Mouse (Mus musculus): ENCODE measurements around the gene H2-DMb2.

The H2-DMb2 gene

DNA sequence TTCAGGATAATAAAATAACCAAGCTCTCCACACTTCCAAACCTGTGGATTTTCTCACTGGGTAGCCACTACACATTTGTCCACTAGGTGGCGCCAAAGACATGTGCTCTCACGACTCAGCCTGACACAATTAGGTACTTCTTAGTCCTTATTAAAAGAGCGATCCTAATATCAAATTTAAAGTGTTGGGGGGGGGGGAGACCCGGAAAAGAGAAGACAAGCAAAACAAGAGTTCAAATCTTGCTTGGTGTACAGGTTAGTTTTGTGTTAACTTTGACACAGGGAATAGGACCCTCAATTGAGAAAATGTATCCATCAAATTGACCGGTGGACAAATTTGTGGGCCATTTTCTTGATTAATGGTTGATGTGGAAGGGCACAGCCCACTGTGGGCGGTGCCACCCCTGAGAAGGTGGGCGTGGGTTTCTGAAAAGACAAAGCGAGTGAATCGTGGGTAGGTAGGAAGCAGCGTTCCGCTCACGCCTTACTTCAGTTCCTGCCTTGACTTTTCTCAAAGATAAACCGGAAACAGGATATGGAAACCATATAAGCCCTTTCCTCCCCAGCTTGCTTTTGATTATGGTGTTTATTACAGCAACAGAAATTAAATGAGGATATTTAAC lies 27.9 kb downstream of the H2-DMb2 start:
- CTCF ChIA-PET: interaction anchor here (0.6 to 2.2 kb wide), 7 partner anchors 34 to 215 kb away, joined by 3 to 15 read pairs (median 6); no protein-coding TSS in a partner anchor

DNA sequence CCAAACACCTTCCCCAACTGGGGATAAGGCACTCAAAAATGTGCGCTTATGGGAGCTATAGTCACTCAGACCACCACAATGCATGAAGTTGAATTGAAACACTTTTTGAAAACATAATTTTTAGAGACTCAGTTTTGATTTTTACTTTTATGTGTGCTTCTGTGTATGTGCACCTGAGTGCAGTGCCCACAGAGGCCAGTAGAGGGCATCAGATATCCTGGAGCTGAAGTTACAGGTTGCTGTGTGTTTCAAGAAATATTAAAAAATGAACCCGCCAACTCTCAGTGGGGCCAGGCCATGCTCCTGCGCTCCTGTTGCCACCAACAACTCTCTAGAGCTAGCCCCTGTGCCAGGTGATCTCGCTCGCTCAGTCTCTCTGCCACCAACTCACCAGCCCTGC lies 29.4 kb downstream of the H2-DMb2 start:
- CTCF ChIA-PET: interaction anchor here (0.7 kb wide), 1 partner anchor 42 kb away, joined by 3 read pairs; no protein-coding TSS in a partner anchor

DNA sequence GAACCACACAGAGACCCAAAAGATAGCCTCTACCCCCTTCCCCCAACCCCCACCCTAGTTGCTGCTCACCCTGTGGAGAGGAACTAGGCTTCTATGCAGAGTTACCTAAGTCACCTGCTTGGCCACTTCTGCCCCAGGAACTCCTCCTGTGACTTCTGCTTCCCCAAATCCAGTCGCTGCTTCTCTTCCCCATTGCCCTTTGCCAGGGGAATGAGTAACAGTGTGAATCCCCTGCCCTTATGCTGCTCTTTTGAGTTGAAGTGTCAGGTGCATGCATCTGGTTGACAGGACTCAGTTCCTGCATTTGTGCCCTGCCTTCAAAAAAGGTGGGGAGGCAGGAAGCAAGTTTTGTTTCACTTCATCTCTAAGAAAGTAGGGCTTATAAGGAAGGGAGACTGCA lies 31.0 kb downstream of the H2-DMb2 start:
- CTCF ChIA-PET: no interaction called here

DNA sequence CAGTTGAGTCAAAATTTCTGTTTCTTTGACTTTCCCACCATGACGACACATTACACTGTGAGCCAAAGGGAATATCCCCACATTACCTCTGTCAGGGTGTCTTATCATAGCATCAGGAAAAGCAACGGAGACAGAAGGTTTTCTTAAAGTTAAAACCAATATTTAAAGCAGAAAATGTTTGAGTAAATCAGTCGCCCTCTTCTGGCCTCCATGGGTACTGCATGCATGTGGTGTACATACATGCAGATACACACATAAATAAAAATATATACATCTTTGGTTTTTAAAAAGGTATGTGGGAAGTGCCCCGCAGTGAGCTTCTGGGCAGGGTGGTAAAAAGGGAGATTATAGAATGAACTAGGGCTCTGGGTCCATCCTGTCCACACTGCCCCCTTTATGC lies 34.1 kb downstream of the H2-DMb2 start:
- CTCF ChIA-PET: no interaction called here

DNA sequence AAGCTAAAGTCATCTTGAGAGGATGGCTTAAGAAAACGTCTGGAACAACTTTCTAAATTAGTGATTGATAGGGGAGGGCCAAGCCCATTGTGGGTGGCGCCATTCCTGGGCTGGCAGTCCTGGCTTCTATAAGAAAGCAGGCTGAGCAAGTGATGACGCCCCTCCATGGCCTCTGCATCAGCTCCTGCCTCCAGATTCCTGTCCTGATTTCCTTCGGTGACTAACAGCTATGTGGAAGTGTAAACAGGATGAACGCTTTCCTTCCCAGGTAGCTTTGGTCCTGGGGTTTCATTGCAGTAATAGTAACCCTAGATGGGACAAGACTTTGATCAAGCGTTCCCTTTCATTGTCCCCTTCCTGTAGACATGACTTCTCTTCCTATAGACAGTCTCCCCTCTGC lies 35.9 kb downstream of the H2-DMb2 start:
- CTCF ChIA-PET: interaction anchor here (0.7 kb wide), 2 partner anchors 104 to 156 kb away, joined by 3 to 7 read pairs; no protein-coding TSS in a partner anchor

DNA sequence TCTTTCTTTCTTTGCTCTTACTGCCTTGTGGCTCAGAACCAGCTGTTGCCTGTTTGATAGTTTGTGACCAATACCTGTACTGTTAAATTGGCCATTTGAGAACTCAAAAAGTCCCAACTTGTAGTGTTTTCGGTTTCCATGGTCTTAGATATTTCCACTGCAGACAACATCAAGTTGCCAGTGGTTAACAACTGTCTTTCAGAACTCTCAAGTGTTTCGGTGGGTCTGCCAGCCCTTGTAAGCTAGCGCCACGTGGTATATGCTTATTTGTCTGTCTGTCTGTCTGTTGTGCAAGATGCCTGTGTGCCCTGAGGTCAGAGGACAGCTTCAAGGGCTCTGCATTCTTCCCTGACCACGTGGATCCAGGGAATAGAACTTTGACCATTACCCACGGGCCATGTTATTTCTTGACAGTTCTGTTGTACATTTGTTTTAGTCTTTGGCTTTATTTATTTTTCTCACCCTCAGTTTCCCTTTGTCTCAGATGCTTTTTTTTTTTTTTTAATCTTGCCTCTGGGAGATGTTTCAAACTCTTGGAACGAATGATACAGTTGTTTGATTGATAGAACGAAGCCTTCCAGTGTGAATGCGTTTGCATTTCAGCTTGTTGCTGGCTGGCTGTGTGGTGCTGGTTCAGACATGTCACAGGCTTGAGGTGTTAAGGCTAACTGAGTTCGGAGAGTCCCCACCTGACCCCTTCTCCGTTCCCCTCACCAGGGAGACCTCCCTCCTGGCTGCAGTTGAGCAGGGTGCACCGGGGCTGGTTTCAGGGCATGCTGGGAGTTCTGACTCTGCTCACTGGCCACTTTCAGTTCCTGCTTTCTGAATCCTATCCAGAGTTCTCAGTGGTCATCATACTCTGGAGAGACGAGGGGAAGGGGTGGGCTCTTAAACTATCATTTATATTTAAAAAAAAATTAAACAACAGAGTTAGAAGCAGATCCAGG lies 37.1 kb downstream of the H2-DMb2 start:
- CTCF ChIA-PET: no interaction called here

DNA sequence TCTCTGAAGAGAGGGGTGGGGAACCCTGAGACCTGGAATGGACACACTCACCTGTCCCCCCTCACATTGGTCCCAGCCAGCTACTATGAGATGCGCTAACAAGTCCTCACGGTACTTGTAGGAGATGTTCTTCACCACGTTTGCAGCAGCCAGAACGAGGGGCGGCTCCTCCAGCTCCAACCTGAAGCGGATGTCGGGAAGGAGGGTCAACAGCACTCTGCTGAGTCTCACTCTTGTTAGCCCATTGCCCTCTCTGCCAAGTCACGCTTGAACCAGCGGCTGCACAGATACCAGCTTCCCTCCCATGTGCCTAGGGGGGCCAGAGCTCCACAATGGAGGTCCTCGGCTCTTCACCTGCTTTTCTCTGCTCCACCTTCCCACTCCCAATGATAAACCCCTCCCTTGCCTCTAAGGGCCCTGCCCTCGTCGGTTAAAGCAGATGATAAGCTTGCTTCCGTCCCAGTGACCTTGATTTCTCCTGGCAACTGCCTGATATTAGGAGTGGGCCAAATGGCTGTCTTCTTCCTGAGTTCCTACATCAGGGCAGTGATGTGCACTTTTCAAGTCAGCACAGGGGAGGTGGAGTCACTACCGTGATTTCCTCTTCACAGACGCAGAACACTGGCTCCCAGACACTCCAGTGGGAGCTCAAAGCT lies 40.6 kb downstream of the H2-DMb2 start:
- CTCF ChIA-PET: interaction anchor here (1.2 kb wide), 1 partner anchor 105 kb away, joined by 4 read pairs; no protein-coding TSS in a partner anchor

DNA sequence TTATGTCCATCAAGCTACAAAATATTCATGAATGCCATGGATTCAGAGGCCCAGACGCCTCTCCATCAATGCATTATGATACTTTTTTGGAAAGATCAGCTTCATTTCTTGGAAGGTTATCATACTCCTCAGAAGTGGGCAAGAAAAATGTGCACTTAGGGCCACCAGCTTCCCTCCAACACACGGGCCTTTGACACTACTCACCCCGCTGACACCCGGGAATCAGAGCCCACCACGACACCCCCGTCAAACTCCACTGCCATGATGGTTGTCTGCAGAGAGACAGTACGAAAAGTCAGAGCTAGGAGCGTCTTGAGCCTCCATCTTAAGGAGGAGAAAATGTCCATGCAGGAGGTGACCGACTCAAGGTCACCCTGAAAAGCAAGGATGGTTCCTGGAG lies 42.4 kb downstream of the H2-DMb2 start:
- CTCF ChIA-PET: no interaction called here

DNA sequence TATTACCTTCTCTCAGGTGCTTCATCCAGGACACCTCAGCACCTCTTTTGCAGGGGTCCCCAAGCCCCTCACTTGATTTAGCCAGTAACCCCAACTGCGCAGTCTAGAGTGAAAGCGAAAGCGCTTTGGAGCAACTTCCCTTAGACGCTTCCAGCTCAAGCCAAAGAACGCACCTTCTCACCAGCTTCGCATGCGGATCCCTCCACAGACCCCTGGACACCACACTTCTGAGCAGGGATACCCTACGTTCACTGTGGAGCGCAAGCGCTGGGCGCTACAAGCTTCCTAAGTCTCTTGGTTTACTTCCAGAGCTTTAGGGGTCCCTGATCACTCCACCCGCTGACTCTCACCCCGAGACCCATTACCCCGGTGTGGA lies 43.8 kb downstream of the H2-DMb2 start:
- CTCF ChIA-PET: interaction anchor here (0.8 to 1.2 kb wide), 3 partner anchors 9 to 18 kb away, joined by 3 read pairs; no protein-coding TSS in a partner anchor

DNA sequence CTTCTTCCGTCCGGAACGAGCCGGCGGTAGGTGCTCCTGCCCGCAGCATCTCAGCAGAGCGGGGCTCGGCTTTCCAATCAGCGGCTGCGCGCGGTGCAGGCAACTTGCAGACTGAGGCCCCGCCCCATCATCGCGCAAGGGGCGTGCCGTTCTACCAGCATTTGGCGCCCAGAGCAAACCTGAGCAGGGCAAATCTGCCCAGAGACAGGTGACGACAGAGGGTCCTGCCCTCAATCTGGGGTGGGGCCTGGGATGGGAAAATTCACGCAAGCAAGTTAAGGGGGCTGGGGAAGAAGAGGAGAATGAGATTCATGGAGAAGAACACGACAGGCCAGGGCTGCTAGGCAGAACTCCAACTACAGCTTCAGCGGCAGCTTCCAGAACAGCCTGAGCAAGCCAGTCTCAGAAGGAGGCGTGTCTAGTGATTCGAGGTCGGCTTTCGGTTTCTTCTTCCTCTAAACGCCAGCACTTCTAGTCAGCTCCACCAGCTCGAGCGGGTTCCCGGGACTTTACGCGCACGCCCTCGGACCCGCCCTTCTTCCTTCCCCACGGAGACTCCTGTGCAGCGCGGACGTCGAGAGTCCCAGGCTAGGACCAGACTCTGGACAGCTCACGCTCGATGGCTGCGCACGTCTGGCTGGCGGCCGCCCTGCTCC lies 44.3 kb downstream of the H2-DMb2 start, which contains the start of the genes Tap1 and Psmb9:
Tap1 (plus strand) TSS at position 293 of the 656 bp plus-strand sequence.
Psmb9 (minus strand) TSS at position 504 of the 656 bp plus-strand sequence.
- CTCF ChIA-PET: interaction anchor here (0.6 to 1.1 kb wide), 2 partner anchors 9 to 218 kb away, joined by 3 read pairs; no protein-coding TSS in a partner anchor

DNA sequence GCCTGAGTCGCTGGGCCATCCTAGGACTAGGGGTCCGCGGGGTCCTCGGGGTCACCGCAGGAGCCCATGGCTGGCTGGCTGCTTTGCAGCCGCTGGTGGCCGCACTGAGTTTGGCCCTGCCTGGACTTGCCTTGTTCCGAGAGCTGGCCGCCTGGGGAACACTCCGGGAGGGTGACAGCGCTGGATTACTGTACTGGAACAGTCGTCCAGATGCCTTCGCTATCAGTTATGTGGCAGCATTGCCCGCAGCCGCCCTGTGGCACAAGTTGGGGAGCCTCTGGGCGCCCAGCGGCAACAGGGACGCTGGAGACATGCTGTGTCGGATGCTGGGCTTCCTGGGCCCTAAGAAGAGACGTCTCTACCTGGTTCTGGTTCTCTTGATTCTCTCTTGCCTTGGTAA lies 44.9 kb downstream of the H2-DMb2 start:
- CTCF ChIA-PET: interaction anchor here (0.6 kb wide), 1 partner anchor 218 kb away, joined by 3 read pairs; no protein-coding TSS in a partner anchor

DNA sequence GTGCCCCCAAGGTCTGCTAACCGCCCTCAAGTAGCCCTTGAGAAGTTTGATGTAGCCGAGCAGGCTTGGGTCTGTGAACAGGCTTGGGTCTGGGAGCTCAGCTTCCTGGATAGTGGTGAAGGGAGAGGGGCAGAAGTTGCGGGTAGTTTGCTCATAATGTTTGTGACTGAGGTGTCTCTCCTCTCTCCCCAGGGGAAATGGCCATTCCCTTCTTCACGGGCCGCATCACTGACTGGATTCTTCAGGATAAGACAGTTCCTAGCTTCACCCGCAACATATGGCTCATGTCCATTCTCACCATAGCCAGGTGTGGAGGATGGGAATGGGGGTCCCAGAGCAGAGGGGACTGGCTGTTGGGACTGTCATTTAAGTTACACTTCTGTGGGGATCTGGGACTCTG lies 45.9 kb downstream of the H2-DMb2 start:
- CTCF ChIA-PET: interaction anchor here (0.7 kb wide), 1 partner anchor 157 kb away, joined by 4 read pairs; no protein-coding TSS in a partner anchor

DNA sequence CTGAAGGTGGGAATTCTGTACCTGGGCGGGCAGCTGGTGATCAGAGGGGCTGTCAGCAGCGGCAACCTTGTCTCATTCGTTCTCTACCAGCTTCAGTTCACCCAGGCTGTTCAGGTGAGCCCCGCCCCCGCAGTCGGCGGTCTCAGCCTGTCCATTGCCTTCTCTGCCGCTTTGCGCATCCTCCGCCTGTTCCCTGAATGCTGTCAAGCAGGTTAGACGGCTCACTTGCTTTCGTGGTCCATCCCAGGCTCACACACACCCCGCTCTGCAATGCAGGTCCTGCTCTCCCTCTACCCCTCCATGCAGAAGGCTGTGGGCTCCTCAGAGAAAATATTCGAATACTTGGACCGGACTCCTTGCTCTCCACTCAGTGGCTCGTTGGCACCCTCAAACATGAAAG lies 49.7 kb downstream of the H2-DMb2 start:
- CTCF ChIA-PET: interaction anchor here (0.6 kb wide), 1 partner anchor 44 kb away, joined by 3 read pairs; no protein-coding TSS in a partner anchor

DNA sequence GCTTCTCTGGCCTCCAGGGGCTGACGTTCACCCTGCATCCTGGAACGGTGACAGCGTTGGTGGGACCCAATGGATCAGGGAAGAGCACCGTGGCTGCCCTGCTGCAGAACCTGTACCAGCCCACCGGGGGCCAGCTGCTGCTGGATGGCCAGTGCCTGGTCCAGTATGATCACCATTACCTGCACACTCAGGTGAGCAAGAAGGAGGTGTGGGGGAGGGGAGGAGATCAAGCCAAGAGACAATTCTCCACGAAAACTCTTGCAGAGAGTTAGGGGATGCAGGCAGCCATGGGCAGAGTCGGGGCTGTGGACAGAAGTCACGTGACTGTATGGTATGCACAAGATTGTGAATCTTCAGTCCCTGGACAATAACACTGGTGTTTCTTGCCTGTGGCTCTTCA lies 50.4 kb downstream of the H2-DMb2 start:
- CTCF ChIA-PET: no interaction called here

DNA sequence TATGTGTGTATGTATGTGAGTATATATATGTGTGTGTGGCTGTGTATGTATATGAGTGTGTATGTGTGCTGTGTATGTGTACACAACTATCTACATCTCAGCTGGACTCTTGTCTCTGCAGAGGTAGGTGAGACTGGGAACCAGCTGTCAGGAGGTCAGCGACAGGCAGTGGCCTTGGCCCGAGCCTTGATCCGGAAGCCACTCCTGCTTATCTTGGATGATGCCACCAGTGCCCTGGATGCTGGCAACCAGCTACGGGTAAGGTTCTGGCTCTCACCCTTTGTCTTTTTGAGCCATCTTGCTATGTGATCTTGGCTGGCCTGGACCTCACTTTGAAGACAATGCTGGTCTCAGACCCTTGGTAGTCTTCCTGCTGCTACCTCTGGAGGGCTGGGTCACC lies 51.6 kb downstream of the H2-DMb2 start:
- CTCF ChIA-PET: interaction anchor here (0.9 kb wide), 1 partner anchor 25 kb away, joined by 4 read pairs; no protein-coding TSS in a partner anchor

DNA sequence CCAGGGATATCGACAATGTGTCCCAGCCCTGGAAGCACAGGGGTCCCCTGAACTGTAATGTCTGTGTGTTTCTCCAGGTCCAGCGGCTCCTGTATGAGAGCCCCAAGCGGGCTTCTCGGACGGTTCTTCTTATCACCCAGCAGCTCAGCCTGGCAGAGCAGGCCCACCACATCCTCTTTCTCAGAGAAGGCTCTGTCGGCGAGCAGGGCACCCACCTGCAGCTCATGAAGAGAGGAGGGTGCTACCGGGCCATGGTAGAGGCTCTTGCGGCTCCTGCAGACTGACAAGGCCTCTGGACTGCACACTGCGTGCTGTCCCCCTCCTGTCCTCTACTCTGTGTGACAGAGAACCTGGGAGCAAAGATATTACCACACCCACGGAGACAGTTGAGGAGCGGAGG lies 53.4 kb downstream of the H2-DMb2 start:
- CTCF ChIA-PET: interaction anchor here (0.6 to 1.2 kb wide), 2 partner anchors 10 to 970 kb away, joined by 3 to 8 read pairs; partner anchors contain the start of gene Tap1

DNA sequence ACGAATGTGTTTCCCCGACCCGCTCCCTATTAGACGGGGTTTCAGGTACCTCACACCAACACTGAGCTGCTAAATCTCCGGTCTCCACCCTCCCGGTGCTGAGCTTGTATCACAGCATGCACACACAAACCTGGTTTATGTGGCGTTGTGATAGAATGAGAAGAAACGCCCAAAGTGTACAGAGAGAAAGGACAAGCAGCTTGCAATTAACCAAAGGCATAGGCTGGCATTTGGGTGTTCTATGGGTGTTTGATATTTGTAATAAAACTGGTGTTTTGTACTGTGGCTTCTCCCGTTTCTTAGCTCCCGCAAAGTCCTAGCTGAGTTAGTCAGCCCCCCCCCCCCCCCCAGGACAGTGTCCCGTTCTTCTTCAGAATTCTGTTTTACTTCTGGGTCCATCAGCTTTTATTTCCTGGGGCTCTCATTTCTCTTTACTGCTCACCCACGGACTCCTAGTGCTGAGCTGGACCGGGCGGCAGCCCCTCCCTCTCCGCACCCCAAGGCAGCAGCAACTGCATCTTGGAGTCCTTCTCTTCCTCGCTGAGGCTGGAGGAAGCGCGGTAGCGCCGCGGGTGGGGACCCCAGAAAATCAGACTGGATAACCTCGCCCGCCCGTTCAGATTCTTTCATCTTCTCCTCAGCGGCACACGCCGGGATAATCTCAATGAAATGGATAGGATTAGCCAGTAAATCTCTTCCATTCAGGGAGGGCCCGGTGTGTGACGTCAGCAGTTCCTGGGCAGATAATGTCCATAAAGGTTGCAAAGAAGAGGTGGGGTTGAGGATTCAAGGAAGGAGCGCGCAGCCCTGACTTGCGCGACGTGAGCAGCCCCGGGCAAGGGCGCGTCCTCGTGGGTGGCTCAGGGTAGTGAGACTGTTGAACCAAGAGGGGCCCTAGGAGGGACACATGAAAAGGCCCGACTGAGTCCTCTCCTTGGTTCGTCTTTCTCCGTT lies 54.1 kb downstream of the H2-DMb2 start, which contains the start of gene Psmb8:
Psmb8 (plus strand) TSS at position 781 of the 954 bp plus-strand sequence.
- CTCF ChIA-PET: interaction anchor here (0.6 to 1.0 kb wide), 2 partner anchors 13 to 969 kb away, joined by 7 to 8 read pairs; no protein-coding TSS in a partner anchor

DNA sequence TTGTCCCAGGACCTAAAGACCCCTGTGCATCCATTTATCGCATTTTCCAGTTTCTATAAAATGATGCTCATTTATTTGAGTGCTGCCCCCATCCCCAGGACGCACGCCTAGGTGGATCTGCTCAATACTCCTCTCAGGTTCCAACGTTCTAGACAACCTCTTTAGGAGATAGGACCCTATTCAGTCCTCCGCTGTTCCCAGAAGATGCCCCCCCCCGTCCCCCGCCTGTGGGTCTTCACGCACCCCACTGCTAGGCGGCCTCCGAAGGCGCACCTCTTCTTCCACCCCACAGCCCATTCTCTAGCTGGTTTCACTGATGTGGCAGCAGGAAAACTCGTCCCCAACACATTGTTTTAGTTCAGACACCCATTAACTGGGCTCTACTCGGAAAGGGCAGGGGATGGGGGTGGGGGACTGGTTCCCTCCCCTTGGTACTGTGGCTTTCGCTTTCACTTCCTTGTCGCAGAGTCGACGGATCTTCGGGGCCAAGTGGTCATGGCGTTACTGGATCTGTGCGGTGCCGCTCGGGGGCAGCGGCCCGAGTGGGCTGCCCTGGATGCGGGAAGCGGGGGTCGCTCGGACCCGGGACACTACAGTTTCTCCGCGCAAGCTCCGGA lies 54.9 kb downstream of the H2-DMb2 start:
- CTCF ChIA-PET: interaction anchor here (1.0 kb wide), 1 partner anchor 13 kb away, joined by 7 read pairs; no protein-coding TSS in a partner anchor

DNA sequence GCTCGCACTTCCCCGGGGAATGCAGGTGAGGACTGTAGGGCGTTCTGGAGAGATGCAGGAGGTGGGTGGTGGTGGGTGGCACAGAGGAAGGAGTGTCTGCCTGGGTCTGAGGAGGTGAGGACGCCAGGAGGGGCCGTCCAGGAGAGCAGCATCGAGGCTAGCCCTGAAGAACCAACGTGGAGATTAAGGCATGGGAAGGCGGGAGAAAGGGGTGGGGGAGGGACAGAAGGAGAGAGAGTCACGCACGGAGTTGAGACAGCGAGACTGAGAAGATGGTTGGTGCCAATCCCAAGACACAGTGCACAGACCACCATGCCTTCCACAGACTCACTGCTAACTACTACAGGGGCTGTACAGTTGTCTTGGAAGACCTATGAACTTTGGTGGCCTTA lies 55.4 kb downstream of the H2-DMb2 start:
- CTCF ChIA-PET: interaction anchor here (1.0 kb wide), 2 partner anchors 14 to 36 kb away, joined by 7 to 14 read pairs; no protein-coding TSS in a partner anchor

All from spleen, embryonic (tissue).